Mouse (Mus musculus) urinary bladder, adult 2 months (tissue): ENCODE data around the gene Btbd8. TPM values are rescaled to one million over a fixed set of nuclear protein-coding genes. Genes with fewer than 3 reads are reported as not detected.

Experiments used
- DNase-seq: peaks from one replicate; pipeline ENCODE4 v3.0.0; 2022; ENCODE audit warnings: low spot score
- polyA plus RNA-seq: library from polyadenylated mRNA; depleted of rRNA; stranded (reverse); fragments of >200 nt; gene quantifications from 2 replicates; pipeline ENCODE4 v1.2.3, GENCODE M21; 2012; rRNA removed

The Btbd8 gene
- 3.5 and 3.7 TPM in 2 replicates for polyA plus RNA-seq

GRCm38 (mm10) chr5:107437464-107438281, at the start of gene Btbd8:
Btbd8 (plus strand) TSS chr5:107437997.
- peak; percentile 91 for DNase-seq

- no peak for DNase-seq
Observed at GRCm38 (mm10) chr5:107389373-107389772, 48.4 kb upstream of the Btbd8 start.

GRCm38 (mm10) chr5:107394437-107394836, 43.4 kb upstream of the Btbd8 start:
- DNase-seq, result no peak

- DNase-seq, result no peak
Observed at GRCm38 (mm10) chr5:107402436-107402835, 35.4 kb upstream of the Btbd8 start, which contains the start of gene Ephx4. Ephx4 (plus strand) TSS chr5:107402736.

GRCm38 (mm10) chr5:107403011-107403946, 34.5 kb upstream of the Btbd8 start:
- DNase-seq, result peak; percentile 23

GRCm38 (mm10) chr5:107403947-107404684, 33.7 kb upstream of the Btbd8 start:
- no peak for DNase-seq

- DNase-seq, result no peak
Observed at GRCm38 (mm10) chr5:107405361-107405760, 32.4 kb upstream of the Btbd8 start.

GRCm38 (mm10) chr5:107410305-107410704, 27.5 kb upstream of the Btbd8 start:
- DNase-seq, result no peak

GRCm38 (mm10) chr5:107411326-107411725, 26.5 kb upstream of the Btbd8 start:
- no peak for DNase-seq

GRCm38 (mm10) chr5:107412285-107412684, 25.5 kb upstream of the Btbd8 start:
- DNase-seq, result no peak

- DNase-seq, result no peak
Observed at GRCm38 (mm10) chr5:107415098-107415497, 22.7 kb upstream of the Btbd8 start.

- no peak for DNase-seq
Observed at GRCm38 (mm10) chr5:107421676-107422075, 16.1 kb upstream of the Btbd8 start.

- no peak for DNase-seq
Observed at GRCm38 (mm10) chr5:107431249-107431648, 6.5 kb upstream of the Btbd8 start, which contains the start of gene Lpcat2b. Lpcat2b (plus strand) TSS chr5:107431549.

- DNase-seq, result no peak
Observed at GRCm38 (mm10) chr5:107434001-107434400, 3.8 kb upstream of the Btbd8 start.

- DNase-seq, result no peak
Observed at GRCm38 (mm10) chr5:107436185-107436584, 1.6 kb upstream of the Btbd8 start.

- no peak for DNase-seq
Observed at GRCm38 (mm10) chr5:107436587-107437209, 1.1 kb upstream of the Btbd8 start.

GRCm38 (mm10) chr5:107438353-107438752, 556 bp downstream of the Btbd8 start:
- no peak for DNase-seq

GRCm38 (mm10) chr5:107441881-107442280, 4.1 kb downstream of the Btbd8 start:
- DNase-seq, result no peak

- no peak for DNase-seq
Observed at GRCm38 (mm10) chr5:107444251-107444650, 6.5 kb downstream of the Btbd8 start.

- no peak for DNase-seq
Observed at GRCm38 (mm10) chr5:107447977-107448376, 10.2 kb downstream of the Btbd8 start.

GRCm38 (mm10) chr5:107448784-107449183, 11.0 kb downstream of the Btbd8 start:
- no peak for DNase-seq
